Mouse (Mus musculus): Measurements from ENCODE around the gene Nek11. TPM values are rescaled to one million over a fixed set of nuclear protein-coding genes. Genes with fewer than 3 reads are reported as not detected.

Gene Nek11
- polyA plus RNA-seq, 1 experiment from 2014 or later: 2.6 TPM

- 0 out of 2 replicates have a peak, but pooled peaks cover 2% of the 10 kb centered on the region for H3K4me1 ChIP-seq
- no peak overlapping the region for H3K27ac ChIP-seq (replicated peaks)
- no peaks in the 10 kb centered on the region for H3K27me3 ChIP-seq (replicated peaks)
- no peak overlapping the region for H3K4me2 ChIP-seq
- H3K9me3 ChIP-seq (replicated peaks): no peaks in the 10 kb centered on the region
- no peak overlapping the region for H3K9ac ChIP-seq (replicated peaks)
- H3K36me3 ChIP-seq: no peaks in the 10 kb centered on the region
- no peak for ATAC-seq (ENCODE audit: low FRiP score)
- WGBS: 91% methylated on average over 4 of the region's 4 CpGs
- no peak overlapping the region for H3K4me3 ChIP-seq (replicated peaks)
Measured at GRCm38 (mm10) chr9:105366199-105366598, 29.1 kb downstream of the Nek11 start.

GRCm38 (mm10) chr9:105363520-105364231 is 31.6 kb downstream of the Nek11 start:
- 61% methylated on average over 5 of the region's 5 CpGs for WGBS
- H3K4me1 ChIP-seq: 0 out of 2 replicates have a peak, but pooled peaks cover 1% of the 10 kb centered on the region
- H3K4me3 ChIP-seq (replicated peaks): no peak overlapping the region
- H3K36me3 ChIP-seq: no peaks in the 10 kb centered on the region
- no peak; the same call in 1 of the 2 replicates for ATAC-seq (ENCODE audit: low FRiP score)
- H3K9me3 ChIP-seq (replicated peaks): no peaks in the 10 kb centered on the region
- no peak overlapping the region for H3K4me2 ChIP-seq
- no peaks in the 10 kb centered on the region for H3K27me3 ChIP-seq (replicated peaks)
- H3K9ac ChIP-seq (replicated peaks): no peak overlapping the region
- H3K27ac ChIP-seq (replicated peaks): no peak overlapping the region

- Histone ChIP-seq H3K9me3 (replicated peaks) (no peaks in the 10 kb centered on the region), H3K27me3 (replicated peaks) (no peaks in the 10 kb centered on the region), H3K9ac (replicated peaks) (no peak overlapping the region), H3K4me1 (no peaks in the 10 kb centered on the region), H3K4me2 (no peak overlapping the region), H3K27ac (replicated peaks) (no peak overlapping the region), H3K4me3 (replicated peaks) (no peak overlapping the region), H3K36me3 (no peaks in the 10 kb centered on the region)
- no peak for ATAC-seq (ENCODE audit: low FRiP score)
- WGBS: 88% methylated on average over 2 of the region's 2 CpGs
Measured at GRCm38 (mm10) chr9:105362181-105362580, 33.1 kb downstream of the Nek11 start.

DNA sequence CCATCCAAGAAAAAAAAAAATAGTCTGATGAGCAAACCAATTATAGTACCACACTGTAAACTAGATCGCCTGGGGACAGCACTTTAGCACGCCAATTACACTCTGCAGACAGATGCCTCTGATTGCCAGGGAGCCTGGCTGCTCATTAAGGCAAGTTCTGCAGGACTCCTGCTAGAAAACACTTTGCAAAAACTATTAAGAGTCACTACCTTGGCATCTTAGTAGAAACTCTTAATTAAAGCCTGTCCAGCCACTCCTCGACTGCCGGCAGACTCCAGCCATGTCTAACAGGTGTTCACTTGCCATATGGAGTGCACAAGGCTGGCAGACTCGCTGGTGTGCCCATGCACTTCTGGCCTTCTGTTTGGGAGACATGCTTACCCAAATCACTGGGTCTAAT is 46.3 kb downstream of the Nek11 start:
- no peak overlapping the region for H3K4me2 ChIP-seq
- H3K4me1 ChIP-seq: peaks cover 14% of the 10 kb centered on the region
- H3K36me3 ChIP-seq: no peaks in the 10 kb centered on the region
- no peak overlapping the region for H3K9ac ChIP-seq (replicated peaks)
- 36% methylated on average over 5 of the region's 5 CpGs for WGBS
- H3K27me3 ChIP-seq (replicated peaks): no peaks in the 10 kb centered on the region
- no peak overlapping the region for H3K4me3 ChIP-seq (replicated peaks)
- no peak overlapping the region for H3K27ac ChIP-seq (replicated peaks)
- H3K9me3 ChIP-seq (replicated peaks): no peaks in the 10 kb centered on the region
- no peak for ATAC-seq (ENCODE audit: low FRiP score)

DNA sequence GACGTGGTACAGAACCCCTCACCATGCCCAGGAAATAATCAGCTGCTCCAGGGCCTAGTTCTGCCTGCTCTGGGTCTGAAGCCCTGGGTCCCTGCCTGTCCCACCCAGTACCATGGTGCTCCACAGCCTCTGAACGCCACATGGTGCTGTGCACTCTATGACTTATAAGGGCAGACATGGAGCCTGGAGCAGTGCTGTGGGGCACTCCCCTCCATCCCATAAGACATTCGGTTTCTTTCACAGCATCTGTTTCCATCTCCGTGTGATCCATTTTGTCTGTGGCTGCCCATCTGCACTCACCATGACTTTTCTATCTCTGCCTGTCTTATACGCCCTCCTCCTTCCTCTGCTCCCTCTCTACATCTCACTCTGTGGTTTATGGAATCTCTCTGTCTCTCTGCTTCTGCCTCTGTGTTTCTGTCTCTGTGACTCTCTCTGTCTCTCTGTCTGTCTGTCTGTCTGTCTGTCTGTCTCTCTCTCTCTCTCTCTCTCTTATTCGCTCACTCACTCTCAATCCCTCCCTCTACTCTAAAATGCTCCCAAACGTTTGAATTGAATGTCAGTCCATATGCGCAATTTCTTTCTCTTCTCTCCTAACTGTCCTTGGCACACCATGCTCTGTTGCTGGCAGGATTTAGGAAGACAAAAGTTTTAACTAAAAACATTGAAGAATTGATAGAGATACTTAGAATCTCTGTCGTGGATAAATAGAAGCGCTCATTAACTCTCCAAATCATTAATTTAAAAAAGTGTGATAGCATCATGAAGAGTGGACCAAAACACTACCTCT is 46.9 kb downstream of the Nek11 start:
- Histone ChIP-seq H3K9ac (replicated peaks) (no peak overlapping the region), H3K27me3 (replicated peaks) (no peaks in the 10 kb centered on the region), H3K36me3 (no peaks in the 10 kb centered on the region), H3K4me2 (no peak overlapping the region), H3K9me3 (replicated peaks) (no peaks in the 10 kb centered on the region), H3K4me1 (peaks cover 14% of the 10 kb centered on the region), H3K4me3 (replicated peaks) (no peak overlapping the region), H3K27ac (replicated peaks) (peak overlapping the region; percentile 28; the same call in 1 of the 2 replicates)
- 64% methylated on average over 10 of the region's 10 CpGs for WGBS
- no peak for ATAC-seq (ENCODE audit: low FRiP score)

DNA sequence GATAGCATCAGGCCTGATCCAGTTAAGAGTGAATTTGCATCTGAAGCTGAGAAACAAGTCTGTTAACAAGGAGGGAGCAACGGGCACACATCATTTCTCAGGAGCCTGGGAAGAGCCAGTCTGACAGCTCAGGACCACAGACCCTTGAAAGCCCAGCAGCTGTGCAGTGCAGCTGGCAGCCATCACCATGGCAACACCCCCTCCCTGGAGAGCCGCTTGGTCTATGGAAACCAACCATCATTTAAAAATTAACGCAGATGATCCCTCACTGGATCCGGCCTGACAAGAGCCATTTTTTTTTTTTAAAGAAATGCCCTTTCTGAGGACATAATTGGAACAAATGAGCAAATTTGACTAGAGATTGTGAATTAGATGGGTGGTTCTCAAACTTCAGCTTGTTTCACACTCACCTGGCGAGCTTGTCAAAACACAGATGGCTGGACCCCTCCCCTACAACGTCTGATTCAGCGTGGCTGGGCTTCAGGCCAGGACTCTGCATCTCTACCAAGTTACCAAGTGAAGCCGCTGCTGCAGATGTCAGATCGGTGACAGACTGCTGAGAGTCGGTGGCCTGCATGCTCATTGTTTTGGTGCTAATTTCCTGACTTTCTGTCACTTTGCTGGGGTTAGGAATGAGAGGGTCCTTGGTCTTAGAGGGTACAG is 52.2 kb downstream of the Nek11 start:
- H3K9me3 ChIP-seq (replicated peaks): no peaks in the 10 kb centered on the region
- H3K4me3 ChIP-seq (replicated peaks): no peak overlapping the region
- H3K4me2 ChIP-seq: no peak overlapping the region
- no peaks in the 10 kb centered on the region for H3K36me3 ChIP-seq
- no peak overlapping the region for H3K9ac ChIP-seq (replicated peaks)
- no peaks in the 10 kb centered on the region for H3K27me3 ChIP-seq (replicated peaks)
- peaks cover 10% of the 10 kb centered on the region; the same call in 1 of the 2 replicates for H3K4me1 ChIP-seq
- peak; percentile 85 for ATAC-seq (ENCODE audit: low FRiP score)
- peak overlapping the region; percentile 68 for H3K27ac ChIP-seq (replicated peaks)
- 20% methylated on average over 10 of the region's 10 CpGs for WGBS

DNA sequence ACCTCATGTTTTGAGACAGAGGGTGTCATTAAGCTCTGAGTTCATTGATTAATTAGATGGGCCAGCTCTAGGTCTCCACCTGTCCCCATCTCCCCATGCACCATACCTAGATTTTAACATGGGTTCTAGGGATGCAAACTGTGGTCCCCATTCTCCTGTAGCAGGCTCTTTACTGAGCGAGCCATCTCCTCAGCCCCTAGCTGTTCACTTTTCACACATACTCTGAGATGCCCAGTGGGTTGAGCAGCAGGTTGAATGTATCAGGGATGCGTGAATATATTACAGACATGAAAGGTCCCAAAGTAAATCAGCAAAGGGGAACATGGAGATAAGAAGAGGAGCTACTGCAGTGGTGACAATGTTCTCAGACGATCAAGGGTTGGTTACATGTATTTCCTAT is 52.8 kb downstream of the Nek11 start:
- no peak for ATAC-seq (ENCODE audit: low FRiP score)
- no peak overlapping the region for H3K9ac ChIP-seq (replicated peaks)

DNA sequence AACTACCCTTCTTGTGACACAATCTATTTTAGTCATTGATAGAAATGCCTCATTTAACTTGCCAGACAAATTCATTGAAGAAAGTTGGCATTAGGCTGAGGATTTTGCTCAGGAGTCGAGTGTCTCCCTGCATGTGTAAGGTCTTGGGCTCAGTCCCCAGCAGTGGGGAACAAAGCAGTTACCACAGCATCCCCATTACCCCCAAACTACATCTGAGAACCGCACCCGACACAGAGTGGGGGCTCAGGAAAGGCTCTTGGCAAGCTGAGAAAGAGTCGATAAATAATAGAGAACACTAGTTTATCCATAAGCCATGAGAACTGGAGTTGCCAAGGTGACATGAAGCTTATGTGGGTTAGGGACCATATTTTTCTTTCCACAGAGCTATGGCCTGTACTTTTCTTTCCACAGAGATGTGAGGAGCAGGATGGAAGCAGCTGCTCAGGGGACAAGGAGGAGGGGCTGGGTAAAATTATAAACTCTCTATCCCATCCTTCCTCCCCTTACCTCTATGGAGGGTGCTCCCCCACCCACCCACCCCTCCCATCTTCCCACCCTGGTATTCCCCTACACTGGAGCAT is 62.8 kb downstream of the Nek11 start:
- Histone ChIP-seq H3K9ac (replicated peaks) (no peak overlapping the region), H3K4me1 (no peaks in the 10 kb centered on the region), H3K9me3 (replicated peaks) (no peaks in the 10 kb centered on the region), H3K36me3 (no peaks in the 10 kb centered on the region), H3K4me2 (no peak overlapping the region), H3K27ac (replicated peaks) (0 out of 2 replicates have a peak overlapping the region, but pooled peaks have one; percentile 6), H3K4me3 (replicated peaks) (no peak overlapping the region), H3K27me3 (replicated peaks) (no peaks in the 10 kb centered on the region)
- WGBS: 63% methylated on average over 4 of the region's 4 CpGs
- peak; percentile 92 for ATAC-seq (ENCODE audit: low FRiP score)

More for the DNA sequence above, 52.8 kb downstream of the Nek11 start:
- Histone ChIP-seq H3K36me3 (no peaks in the 10 kb centered on the region), H3K4me1 (peaks cover 9% of the 10 kb centered on the region; the same call in 1 of the 2 replicates), H3K4me3 (replicated peaks) (no peak overlapping the region), H3K9me3 (replicated peaks) (no peaks in the 10 kb centered on the region), H3K27ac (replicated peaks) (peak overlapping the region; percentile 68), H3K4me2 (no peak overlapping the region), H3K27me3 (replicated peaks) (no peaks in the 10 kb centered on the region)
- 61% methylated on average over 3 of the region's 3 CpGs for WGBS

DNA sequence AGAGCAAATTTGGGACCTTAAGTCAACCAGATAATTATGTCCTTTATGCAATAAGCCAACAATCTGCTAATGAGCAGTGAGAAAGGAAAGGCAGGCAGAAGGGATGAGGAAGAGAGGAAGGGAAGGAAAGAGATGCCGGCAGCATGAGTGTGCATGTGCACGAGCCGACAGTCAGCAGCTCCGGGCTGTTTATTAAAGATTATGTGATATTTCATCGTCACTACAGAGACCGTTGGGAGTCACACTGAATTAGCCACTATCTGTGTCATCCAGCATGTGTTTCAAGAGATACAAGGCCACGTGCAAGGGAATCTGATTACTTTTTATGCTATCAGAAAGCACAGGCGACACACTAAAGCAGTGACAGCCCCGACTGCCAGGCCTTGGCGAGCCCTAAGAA is 73.5 kb downstream of the Nek11 start:
- no peak overlapping the region for H3K27ac ChIP-seq (replicated peaks)
- no peaks in the 10 kb centered on the region for H3K4me1 ChIP-seq
- no peak overlapping the region for H3K9ac ChIP-seq (replicated peaks)
- no peak overlapping the region for H3K4me2 ChIP-seq
- no peaks in the 10 kb centered on the region for H3K27me3 ChIP-seq (replicated peaks)
- no peaks in the 10 kb centered on the region for H3K9me3 ChIP-seq (replicated peaks)
- no peaks in the 10 kb centered on the region for H3K36me3 ChIP-seq
- 75% methylated on average over 10 of the region's 10 CpGs for WGBS
- no peak for ATAC-seq (ENCODE audit: low FRiP score)
- H3K4me3 ChIP-seq (replicated peaks): no peak overlapping the region

DNA sequence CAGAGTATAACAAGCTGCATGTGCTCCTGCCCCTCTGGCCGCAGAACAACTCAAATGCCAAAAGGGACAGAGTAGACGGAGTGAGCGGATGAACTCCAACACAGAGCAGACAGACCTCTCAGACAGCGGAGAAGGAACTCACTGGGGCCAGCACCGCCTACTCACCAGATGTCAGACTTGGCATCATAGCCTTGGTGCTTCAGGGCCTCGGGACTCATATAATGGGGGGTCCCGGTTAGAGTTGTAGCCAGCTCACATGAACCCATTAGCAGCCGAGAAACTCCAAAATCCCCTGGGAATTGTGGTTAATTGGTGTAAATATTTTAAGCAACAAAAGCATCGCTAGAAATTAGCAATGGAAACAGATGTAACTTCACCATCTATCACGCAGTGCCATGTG is 82.1 kb downstream of the Nek11 start:
- Histone ChIP-seq H3K4me2 (no peak overlapping the region), H3K36me3 (no peaks in the 10 kb centered on the region), H3K27ac (replicated peaks) (no peak overlapping the region), H3K4me3 (replicated peaks) (no peak overlapping the region), H3K4me1 (peaks cover 21% of the 10 kb centered on the region), H3K9me3 (replicated peaks) (no peaks in the 10 kb centered on the region), H3K27me3 (replicated peaks) (no peaks in the 10 kb centered on the region), H3K9ac (replicated peaks) (no peak overlapping the region)
- ATAC-seq (ENCODE audit: low FRiP score): 0 out of 2 replicates have a peak, but pooled peaks have one; percentile 45
- 38% methylated on average over 10 of the region's 10 CpGs for WGBS

- Histone ChIP-seq H3K27me3 (replicated peaks) (no peaks in the 10 kb centered on the region), H3K27ac (replicated peaks) (no peak overlapping the region), H3K4me1 (peaks cover 22% of the 10 kb centered on the region), H3K36me3 (no peaks in the 10 kb centered on the region), H3K4me2 (no peak overlapping the region), H3K9ac (replicated peaks) (no peak overlapping the region), H3K4me3 (replicated peaks) (no peak overlapping the region), H3K9me3 (replicated peaks) (no peaks in the 10 kb centered on the region)
- ATAC-seq (ENCODE audit: low FRiP score): no peak
- 74% methylated on average over 1 of the region's 1 CpGs for WGBS
Measured at GRCm38 (mm10) chr9:105312686-105313085, 82.6 kb downstream of the Nek11 start.
